Mouse (Mus musculus) embryonic facial prominence, embryonic 11.5 days (tissue): Measurements from ENCODE around the gene Slc16a4. TPM values are rescaled to one million over a fixed set of nuclear protein-coding genes. Genes with fewer than 3 reads are reported as not detected.

Source experiments
- ATAC-seq: fragments of 200-750 bp; cut with Nextera tagmentation; replicated peaks from 2 replicates; pipeline ENCODE4 v1.8.0; 2017; ENCODE audit warnings: low read depth; ENCODE audit not compliant: insufficient number of reproducible peaks, low FRiP score, low TSS enrichment
- DNase-seq: peaks from one replicate; pipeline ENCODE4 v3.0.0-alpha.2; 2015; ENCODE audit warnings: low spot score
- H3K27ac ChIP-seq: fragments of 300-500 bp; sonication (generic); replicated peaks from 2 replicates; pipeline ENCODE4 v1.5.1; 2014; ENCODE audit warnings: mild to moderate bottlenecking, low read depth, low read length, control low read depth
- H3K27me3 ChIP-seq: fragments of 300-500 bp; sonication (generic); 2 replicates; pipeline ENCODE4 v1.6.1; 2014; ENCODE audit warnings: mild to moderate bottlenecking, low read length, moderate library complexity, mixed read lengths; ENCODE audit not compliant: control insufficient read depth, insufficient read depth
- H3K36me3 ChIP-seq: fragments of 300-500 bp; sonication (generic); replicated peaks from 2 replicates; pipeline ENCODE4 v1.6.1; 2014; ENCODE audit warnings: low read depth, mild to moderate bottlenecking, low read length, moderate library complexity, mixed read lengths; ENCODE audit not compliant: control insufficient read depth, insufficient read depth
- H3K4me1 ChIP-seq: fragments of 300-500 bp; sonication (generic); 2 replicates; pipeline ENCODE4 v1.6.1; 2014; ENCODE audit warnings: low read length, mixed read lengths; ENCODE audit not compliant: control insufficient read depth, insufficient read depth
- H3K4me2 ChIP-seq: fragments of 300-500 bp; sonication (generic); 2 replicates; pipeline ENCODE4 v1.6.1; 2014; ENCODE audit warnings: low read depth, mild to moderate bottlenecking, control low read depth, low read length, moderate library complexity
- H3K4me3 ChIP-seq: fragments of 300-500 bp; sonication (generic); 2 replicates; pipeline ENCODE4 v1.5.1; 2014; ENCODE audit warnings: low read depth, low read length, control low read depth
- H3K9ac ChIP-seq: fragments of 300-500 bp; sonication (generic); replicated peaks from 2 replicates; pipeline ENCODE4 v1.6.1; 2014; ENCODE audit warnings: mild to moderate bottlenecking, control low read depth, low read length
- H3K9me3 ChIP-seq: fragments of 300-500 bp; sonication (generic); replicated peaks from 2 replicates; pipeline ENCODE4 v1.6.1; 2016; ENCODE audit warnings: mild to moderate bottlenecking, low read length, inconsistent platforms, mixed read lengths; ENCODE audit not compliant: control insufficient read depth
- WGBS: fragments of 180-500 bp; shearing (Covaris S2); extraction: QIAGEN DNeasy Blood & Tissue Kit; methylation state at CpG from one replicate; pipeline ENCODE4 v1.1.7; 2014; 5-methylcytosine and 5-hydroxymethylcytosine counted together
- polyA plus RNA-seq: library from polyadenylated mRNA; unstranded; fragments of >200 nt; fragmentation: Nextera tagmentation; extraction: Ambion mirVana; gene quantifications from 2 replicates; pipeline ENCODE4 v1.2.1, GENCODE M21; 2014

Slc16a4 gene
- polyA plus RNA-seq, 1 experiment from 2014 or later = 3.4 TPM

DNA sequence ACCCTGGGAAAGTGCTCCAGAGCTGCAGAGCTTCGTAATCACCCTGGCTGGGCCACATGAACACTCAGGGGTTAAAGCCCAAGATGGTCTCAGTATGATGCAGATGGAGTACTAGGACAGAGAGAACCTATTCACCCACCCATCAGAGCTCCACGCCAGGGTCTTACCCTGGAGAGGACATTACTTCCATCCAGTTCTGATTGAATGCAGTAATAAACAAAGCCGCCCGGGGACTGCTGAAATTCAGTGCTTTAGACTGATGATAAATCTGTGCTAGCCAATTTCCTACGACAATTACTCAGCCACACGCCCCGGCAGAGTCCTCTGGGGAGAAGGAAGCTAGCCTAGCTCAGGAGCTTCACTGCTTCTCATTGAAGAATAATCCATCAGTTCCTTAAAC, 34.3 kb upstream of the Slc16a4 start:
- Histone ChIP-seq H3K27ac (no peak overlapping the region), H3K36me3 (no peaks in the 10 kb centered on the region), H3K4me1 (no peaks in the 10 kb centered on the region), H3K4me3 (no peak overlapping the region), H3K9me3 (no peaks in the 10 kb centered on the region), H3K9ac (no peak overlapping the region), H3K4me2 (no peak overlapping the region), H3K27me3 (no peaks in the 10 kb centered on the region)
- DNase-seq (no peak), ATAC-seq (no peak)
- 70% methylated on average over 7 of the region's 7 CpGs for WGBS

DNA sequence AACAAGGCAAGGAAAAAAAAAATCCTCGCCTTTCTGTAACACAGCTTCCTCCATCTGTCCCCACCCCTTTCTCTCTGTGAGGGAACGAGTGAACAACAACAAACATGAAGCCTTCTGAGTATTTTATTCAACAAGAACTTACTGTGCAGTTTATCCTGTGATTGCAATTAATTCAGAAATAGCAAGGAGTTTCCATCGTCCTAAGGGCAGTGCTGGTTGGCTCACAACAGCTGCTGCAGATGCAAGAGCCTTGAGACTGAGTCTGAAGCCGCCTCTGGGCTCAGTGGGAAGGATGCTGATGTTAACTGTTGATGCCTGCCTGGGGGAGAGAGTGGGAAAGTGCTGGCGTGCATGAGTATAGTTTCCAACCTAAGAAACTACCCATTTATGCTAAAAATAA, 33.1 kb upstream of the Slc16a4 start:
- H3K9ac ChIP-seq = no peak overlapping the region
- H3K27me3 ChIP-seq = no peaks in the 10 kb centered on the region
- H3K27ac ChIP-seq = no peak overlapping the region
- DNase-seq (no peak), ATAC-seq (no peak)
- WGBS = 60% methylated on average over 5 of the region's 5 CpGs
- no peaks in the 10 kb centered on the region for H3K9me3 ChIP-seq
- H3K4me1 ChIP-seq = no peaks in the 10 kb centered on the region
- H3K36me3 ChIP-seq = no peaks in the 10 kb centered on the region
- no peak overlapping the region for H3K4me2 ChIP-seq
- no peak overlapping the region for H3K4me3 ChIP-seq

- ATAC-seq = no peak; the same call in 1 of the 2 replicates
- Histone ChIP-seq H3K27ac (no peak overlapping the region), H3K4me3 (no peak overlapping the region), H3K4me2 (no peak overlapping the region), H3K9ac (no peak overlapping the region), H3K27me3 (no peaks in the 10 kb centered on the region), H3K9me3 (no peaks in the 10 kb centered on the region), H3K4me1 (no peaks in the 10 kb centered on the region), H3K36me3 (no peaks in the 10 kb centered on the region)
- DNase-seq = peak; percentile 43
- 31% methylated on average over 8 of the region's 8 CpGs for WGBS
Observed at GRCm38 (mm10) chr3:107260956-107261850, 29.8 kb upstream of the Slc16a4 start.

DNA sequence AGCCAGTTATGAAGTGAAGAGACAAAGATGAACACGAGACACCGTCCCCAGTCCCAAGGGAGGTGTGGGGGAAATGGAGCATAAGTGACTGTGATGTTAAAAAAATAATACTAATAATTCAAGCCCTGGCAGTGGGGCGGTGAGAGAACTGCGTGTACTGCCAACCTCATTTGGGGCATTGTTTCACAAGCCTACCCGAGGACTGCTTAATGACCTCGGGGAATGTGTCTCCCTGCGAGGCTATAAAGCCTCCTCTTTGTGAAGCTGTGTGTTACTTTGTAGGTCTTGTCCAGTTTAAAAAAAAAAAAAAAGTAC, 29.2 kb upstream of the Slc16a4 start:
- no peak overlapping the region for H3K27ac ChIP-seq
- no peaks in the 10 kb centered on the region for H3K9me3 ChIP-seq
- no peak overlapping the region for H3K9ac ChIP-seq
- no peaks in the 10 kb centered on the region for H3K4me1 ChIP-seq
- H3K4me3 ChIP-seq = no peak overlapping the region
- DNase-seq (no peak), ATAC-seq (no peak)
- H3K36me3 ChIP-seq = no peaks in the 10 kb centered on the region
- WGBS = 38% methylated on average over 7 of the region's 7 CpGs
- no peaks in the 10 kb centered on the region for H3K27me3 ChIP-seq
- no peak overlapping the region for H3K4me2 ChIP-seq

DNA sequence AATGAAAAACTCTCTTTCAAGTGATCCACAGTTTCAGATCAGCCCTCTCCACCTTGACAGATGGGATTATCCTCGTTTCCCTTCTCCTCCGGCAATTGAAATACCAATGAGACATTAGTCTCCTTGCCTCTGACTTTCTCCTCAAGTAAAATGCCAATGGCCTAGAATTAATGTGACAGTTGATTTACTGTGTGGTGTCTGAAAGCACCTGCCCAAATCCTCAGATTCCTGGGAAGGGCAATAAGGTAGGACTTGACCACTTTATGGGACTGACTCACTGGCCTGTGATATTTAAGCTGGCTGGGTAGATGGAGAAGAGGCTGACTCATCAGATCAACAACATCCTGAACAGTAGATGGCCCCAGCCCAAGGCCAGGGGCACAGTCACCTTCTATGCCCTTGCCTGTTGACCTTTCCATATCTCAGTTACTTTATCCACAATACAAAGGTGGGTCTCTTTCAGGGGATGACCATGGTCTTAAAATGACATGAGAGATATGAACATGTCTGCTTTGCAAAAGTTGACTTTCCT, 24.1 kb upstream of the Slc16a4 start:
- Histone ChIP-seq H3K27ac (no peak overlapping the region), H3K4me2 (no peak overlapping the region), H3K4me1 (no peaks in the 10 kb centered on the region), H3K9ac (no peak overlapping the region), H3K4me3 (no peak overlapping the region), H3K27me3 (no peaks in the 10 kb centered on the region), H3K9me3 (no peaks in the 10 kb centered on the region), H3K36me3 (no peaks in the 10 kb centered on the region)
- DNase-seq = no peak
- 69% methylated on average over 2 of the region's 2 CpGs for WGBS
- ATAC-seq = no peak

DNA sequence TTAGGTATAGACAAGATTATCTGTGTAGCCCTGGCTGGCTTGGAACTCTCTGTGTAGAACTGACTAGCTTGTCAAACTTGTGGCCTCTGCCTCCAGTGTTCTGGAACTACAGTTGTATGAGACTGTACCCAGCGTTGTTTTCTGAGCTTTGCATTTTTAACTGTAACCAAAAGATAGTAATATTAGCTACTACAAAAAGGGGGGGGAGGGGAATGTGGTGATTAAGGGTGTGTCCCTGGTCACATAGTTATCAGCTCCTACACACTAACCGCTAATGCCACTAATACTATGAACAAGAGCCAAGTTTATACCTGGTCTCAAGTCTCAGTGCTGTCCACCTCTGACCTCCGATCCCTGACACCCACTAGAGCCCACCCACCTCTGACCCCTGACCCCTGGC, 18.6 kb upstream of the Slc16a4 start:
- ATAC-seq (no peak), DNase-seq (no peak)
- 84% methylated on average over 3 of the region's 3 CpGs for WGBS
- Histone ChIP-seq H3K27me3 (no peaks in the 10 kb centered on the region), H3K36me3 (no peaks in the 10 kb centered on the region), H3K4me3 (no peak overlapping the region), H3K9ac (no peak overlapping the region), H3K4me1 (no peaks in the 10 kb centered on the region), H3K4me2 (no peak overlapping the region), H3K9me3 (no peaks in the 10 kb centered on the region), H3K27ac (no peak overlapping the region)

GRCm38 (mm10) chr3:107273820-107274219, 17.2 kb upstream of the Slc16a4 start:
- WGBS = 7% methylated on average over 3 of the region's 3 CpGs
- Histone ChIP-seq H3K4me3 (no peak overlapping the region), H3K4me1 (no peaks in the 10 kb centered on the region), H3K27ac (no peak overlapping the region), H3K36me3 (no peaks in the 10 kb centered on the region), H3K9ac (no peak overlapping the region), H3K9me3 (no peaks in the 10 kb centered on the region), H3K27me3 (no peaks in the 10 kb centered on the region), H3K4me2 (no peak overlapping the region)
- ATAC-seq = 0 out of 2 replicates have a peak, but pooled peaks have one; percentile 42
- peak; percentile 75 for DNase-seq

DNA sequence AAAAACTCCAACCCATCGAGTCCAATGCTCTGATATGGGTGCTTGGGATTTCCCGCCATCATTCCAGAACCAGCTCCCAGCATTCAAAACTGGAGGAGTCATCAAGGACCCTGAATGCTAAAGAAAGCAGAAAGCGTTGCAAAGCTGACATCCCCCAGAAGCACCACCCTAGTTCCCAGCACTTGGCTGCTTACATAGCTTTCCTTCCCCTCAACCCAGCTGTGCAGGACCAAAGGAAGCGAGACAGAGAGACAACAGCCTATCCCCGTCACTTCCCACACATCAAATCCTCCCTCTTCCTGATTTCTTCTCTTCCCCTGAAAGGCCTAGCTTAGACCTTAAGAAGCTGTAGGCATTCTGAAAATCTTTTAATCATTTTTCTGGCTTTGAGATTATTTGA, 15.7 kb upstream of the Slc16a4 start:
- no peak overlapping the region for H3K27ac ChIP-seq
- 65% methylated on average over 5 of the region's 5 CpGs for WGBS

More for the DNA sequence above, 15.7 kb upstream of the Slc16a4 start:
- H3K9me3 ChIP-seq = no peaks in the 10 kb centered on the region
- DNase-seq (no peak), ATAC-seq (no peak)
- no peak overlapping the region for H3K4me2 ChIP-seq
- no peaks in the 10 kb centered on the region for H3K4me1 ChIP-seq
- no peak overlapping the region for H3K4me3 ChIP-seq
- no peaks in the 10 kb centered on the region for H3K27me3 ChIP-seq
- H3K9ac ChIP-seq = no peak overlapping the region
- H3K36me3 ChIP-seq = no peaks in the 10 kb centered on the region
